Mouse (Mus musculus) layer of hippocampus, postnatal 36 days (tissue): Measurements from ENCODE around the gene Camta1. TPM values are rescaled to one million over a fixed set of nuclear protein-coding genes. Genes with fewer than 3 reads are reported as not detected.

Experiments used
- DNase-seq, 2 experiments: peaks; one replicate each; pipeline ENCODE4 v3.0.0; 2022
- total RNA-seq, 2 experiments: library from RNA; stranded (reverse); gene quantifications; 2 replicates each; pipeline ENCODE4 v1.2.3; 2021

Camta1 gene
- total RNA-seq, 2 experiments from 2014 or later, result 279 to 294 TPM

- DNase-seq, result peak; percentile 67 to 68
These were observed 754.3 kb downstream of the Camta1 start for GRCm38 (mm10) chr4:151107131-151108001.

GRCm38 (mm10) chr4:151106468-151106867, 755.2 kb downstream of the Camta1 start:
- no peak for DNase-seq

GRCm38 (mm10) chr4:151105886-151106285, 755.8 kb downstream of the Camta1 start:
- no peak for DNase-seq

GRCm38 (mm10) chr4:151104147-151104546, 757.5 kb downstream of the Camta1 start:
- no peak for DNase-seq

- peak in 1 of 2 experiments; percentile 47 for DNase-seq
These were observed 758.0 kb downstream of the Camta1 start for GRCm38 (mm10) chr4:151103646-151104045.

GRCm38 (mm10) chr4:151097104-151097438, 764.6 kb downstream of the Camta1 start:
- no peak for DNase-seq

- DNase-seq, result no peak
These were observed 765.2 kb downstream of the Camta1 start for GRCm38 (mm10) chr4:151096334-151097103.

- no peak for DNase-seq
These were observed 766.5 kb downstream of the Camta1 start for GRCm38 (mm10) chr4:151095207-151095606.

- DNase-seq, result no peak
These were observed 772.4 kb downstream of the Camta1 start, which contains the start of gene Gm13090 for GRCm38 (mm10) chr4:151089270-151089669. Gm13090 (plus strand) TSS chr4:151089570.

GRCm38 (mm10) chr4:151088819-151089218, 772.9 kb downstream of the Camta1 start:
- DNase-seq, result no peak

- DNase-seq, result no peak
These were observed 774.3 kb downstream of the Camta1 start for GRCm38 (mm10) chr4:151087358-151087757.

GRCm38 (mm10) chr4:151083027-151083426, 778.6 kb downstream of the Camta1 start:
- no peak for DNase-seq

- no peak for DNase-seq
These were observed 779.7 kb downstream of the Camta1 start for GRCm38 (mm10) chr4:151081977-151082376.

- no peak for DNase-seq
These were observed 780.3 kb downstream of the Camta1 start for GRCm38 (mm10) chr4:151081355-151081754.

- no peak for DNase-seq
These were observed 786.9 kb downstream of the Camta1 start for GRCm38 (mm10) chr4:151074817-151075216.

- peak; percentile 60 to 74 for DNase-seq
These were observed 788.5 kb downstream of the Camta1 start for GRCm38 (mm10) chr4:151073108-151073744.

GRCm38 (mm10) chr4:151070962-151071361, 790.7 kb downstream of the Camta1 start:
- DNase-seq, result no peak

GRCm38 (mm10) chr4:151068751-151069150, 792.9 kb downstream of the Camta1 start:
- no peak for DNase-seq

GRCm38 (mm10) chr4:151059566-151059965, 802.1 kb downstream of the Camta1 start:
- DNase-seq, result no peak

GRCm38 (mm10) chr4:151058634-151059033, 803.0 kb downstream of the Camta1 start:
- DNase-seq, result no peak

- peak; percentile 98 to 99 for DNase-seq
These were observed 804.0 kb downstream of the Camta1 start, which contains the start of gene Vamp3 for GRCm38 (mm10) chr4:151057347-151058321. Vamp3 (minus strand) TSS chr4:151057963.

GRCm38 (mm10) chr4:151051162-151051561, 810.5 kb downstream of the Camta1 start:
- DNase-seq, result no peak
